ENCODE assay signal across 13 mouse cellular contexts in the genomic region with DNA sequence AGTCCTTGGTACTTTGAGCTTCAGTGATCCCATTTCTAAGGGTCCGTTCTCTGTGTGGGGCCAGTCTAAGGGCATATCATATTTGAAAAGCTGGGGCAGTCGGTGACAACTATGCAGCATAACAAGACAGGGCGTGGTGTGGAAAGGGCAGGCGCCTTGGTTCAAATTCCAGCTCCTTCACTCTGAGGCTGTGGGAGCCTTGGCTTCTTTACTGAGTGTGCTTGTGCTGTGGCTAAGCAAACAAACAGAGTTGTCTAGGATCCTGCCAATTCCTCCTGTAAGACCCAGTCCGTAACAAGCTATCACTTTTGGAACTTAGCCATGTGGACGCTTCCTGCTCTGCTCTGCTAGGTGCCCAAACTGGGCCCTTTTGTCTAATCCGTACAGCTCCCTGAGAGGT.
DNase-seq lines count a peak whose midpoint lies in the region; ATAC-seq and TF ChIP-seq lines count a peak whose summit lies in the region.
"Had no signal": no experiment of that assay in that cellular context is flagged by ENCODE, and none has a peak within 500 bp of the region (broad histone marks: within the 10 kb centered on the region; RNA-seq: fewer than 3 reads in every experiment).

No protein-coding gene starts in this region.

- H3K9me3 ChIP-seq in heart, postnatal 0 days (replicated peaks; ENCODE audit: control insufficient read depth, low read length): no peaks in the 10 kb centered on the region
- no peaks in the 10 kb centered on the region for H3K9me3 ChIP-seq in forebrain, postnatal 0 days (ENCODE audit: low read length)
- H3K9me3 ChIP-seq: midbrain, embryonic 12.5 days had no signal

- peak overlapping the region; percentile 72 for H3K27ac ChIP-seq in heart, postnatal 0 days (ENCODE audit: low read depth)
- H3K27ac ChIP-seq in forebrain, postnatal 0 days (ENCODE audit: low read depth, low read length): no peak overlapping the region
- H3K27ac ChIP-seq: midbrain, embryonic 12.5 days had no signal

- H3K4me1 ChIP-seq in heart, postnatal 0 days (ENCODE audit: control insufficient read depth, insufficient read depth): peaks cover 37% of the 10 kb centered on the region
- H3K4me1 ChIP-seq in forebrain, postnatal 0 days (ENCODE audit: insufficient read depth): no peaks in the 10 kb centered on the region

- peak; percentile 27 for ATAC-seq in heart, postnatal 0 days (ENCODE audit: insufficient read depth, low read depth)
- no peak for ATAC-seq in forebrain, postnatal 0 days

- H3K4me3 ChIP-seq in heart, postnatal 0 days (ENCODE audit: low read depth, low read length): no peak overlapping the region
- H3K4me3 ChIP-seq in forebrain, postnatal 0 days (ENCODE audit: low read depth, low read length): no peak overlapping the region
- H3K4me3 ChIP-seq: erythroblast, embryonic 14.5 days; midbrain, embryonic 12.5 days had no signal

- peak; percentile 95 for DNase-seq in heart, adult 11 months
- DNase-seq in heart, adult 8-10 months (ENCODE audit: low spot score): no peak
- peak; percentile 27 for DNase-seq in R1 (ENCODE audit: low read depth, low spot score)
- peak; percentile 65 for DNase-seq in heart, postnatal 0 days (ENCODE audit: low spot score)
- peak; percentile 65 for DNase-seq in lung, postnatal 10 days
- DNase-seq in T-cell, adult 2 months (ENCODE audit: low spot score): no peak
- no peak for DNase-seq in cerebellum, adult 8-10 months
- DNase-seq in forebrain, postnatal 0 days: no peak
- DNase-seq: cerebellum, adult 9-11 months; thymus, postnatal 36 days had no signal

- WGBS in heart, postnatal 0 days: 15% methylated on average over 7 of the region's 7 CpGs
- WGBS in forebrain, postnatal 0 days: 53% methylated on average over 7 of the region's 7 CpGs

- no peaks in the 10 kb centered on the region for H3K27me3 ChIP-seq in heart, postnatal 0 days (ENCODE audit: control insufficient read depth, insufficient read depth, low read length)
- H3K27me3 ChIP-seq in forebrain, postnatal 0 days (ENCODE audit: insufficient read depth, low read length): no peaks in the 10 kb centered on the region
- H3K27me3 ChIP-seq: midbrain, embryonic 12.5 days had no signal

- TF ChIP-seq CTCF in heart, postnatal 0 days (IDR thresholded peaks at IDR 0.05; ENCODE audit: low read depth): no peak
- no peak for TF ChIP-seq CTCF in forebrain, postnatal 0 days (IDR thresholded peaks at IDR 0.05; ENCODE audit: low read depth)

- no peak overlapping the region; the same call in 1 of the 2 replicates for H3K9ac ChIP-seq in heart, postnatal 0 days (replicated peaks; ENCODE audit: low read depth, low read length)
- H3K9ac ChIP-seq in forebrain, postnatal 0 days: no peak overlapping the region
- H3K9ac ChIP-seq: midbrain, embryonic 12.5 days had no signal

- no peaks in the 10 kb centered on the region for H3K36me3 ChIP-seq in heart, postnatal 0 days (replicated peaks; ENCODE audit: control insufficient read depth, insufficient read depth, low read length)
- H3K36me3 ChIP-seq in forebrain, postnatal 0 days (ENCODE audit: insufficient read depth): no peaks in the 10 kb centered on the region
- H3K36me3 ChIP-seq: midbrain, embryonic 12.5 days had no signal

- H3K4me2 ChIP-seq in heart, postnatal 0 days (ENCODE audit: low read depth, low read length): peak overlapping the region; percentile 1; the same call in 1 of the 2 replicates
- no peak overlapping the region for H3K4me2 ChIP-seq in forebrain, postnatal 0 days (ENCODE audit: low read depth)
- H3K4me2 ChIP-seq: liver, embryonic 11.5 days; midbrain, embryonic 12.5 days had no signal

- no peak for TF ChIP-seq EP300 in heart, postnatal 0 days (IDR thresholded peaks at IDR 0.05; ENCODE audit: low read depth)

Comparison
In these comparisons a context has a peak if more than half of its experiments do, and no peak if none do; other contexts are left out.
1. DNase-seq: peak in heart, adult 11 months (single experiment), R1 (single experiment), heart, postnatal 0 days (single experiment) and lung, postnatal 10 days (single experiment); none in heart, adult 8-10 months (single experiment), T-cell, adult 2 months (single experiment), cerebellum, adult 8-10 months (single experiment) and forebrain, postnatal 0 days (single experiment).